Mouse (Mus musculus) megakaryocyte progenitor cell, adult 5-6 weeks (primary cell): Measurements from ENCODE around the gene Ptpdc1. TPM values are rescaled to one million over a fixed set of nuclear protein-coding genes. Genes with fewer than 3 reads are reported as not detected.

Experiments used
- ATAC-seq: replicated peaks from 2 replicates; pipeline ENCODE4 v1.8.0; 2016; ENCODE audit warnings: mild to moderate bottlenecking, moderate TSS enrichment, inconsistent platforms; ENCODE audit not compliant: poor library complexity
- total RNA-seq, 2 experiments: library from RNA; stranded (forward) in 1 of 2; stranded (reverse) in 1 of 2; fragments of 157-497, 149-512 nt in 1 of 2; fragments of 200-1000 nt in 1 of 2; gene quantifications; 2 replicates each; pipeline versions ENCODE4 v1.2.3 to v1.2.4; 2015 to 2017

The Ptpdc1 gene
- total RNA-seq, 2 experiments from 2014 or later, result 3.3 to 3.4 TPM

GRCm38 (mm10) chr13:48553511-48553910 is 72.0 kb downstream of the Ptpdc1 start:
- no peak for ATAC-seq

- ATAC-seq, result peak; percentile 77
Measured at GRCm38 (mm10) chr13:48552181-48553090, 73.0 kb downstream of the Ptpdc1 start.

- ATAC-seq, result no peak
Measured at GRCm38 (mm10) chr13:48548296-48548695, 77.2 kb downstream of the Ptpdc1 start.

- no peak for ATAC-seq
Measured at GRCm38 (mm10) chr13:48547623-48548022, 77.8 kb downstream of the Ptpdc1 start.

- ATAC-seq, result peak; percentile 88
Measured at GRCm38 (mm10) chr13:48546330-48546917, 79.0 kb downstream of the Ptpdc1 start.

GRCm38 (mm10) chr13:48545476-48546281 is 79.8 kb downstream of the Ptpdc1 start:
- ATAC-seq, result peak; percentile 75

GRCm38 (mm10) chr13:48544867-48545266 is 80.6 kb downstream of the Ptpdc1 start:
- ATAC-seq, result no peak

- ATAC-seq, result no peak
Measured at GRCm38 (mm10) chr13:48544391-48544790, 81.1 kb downstream of the Ptpdc1 start.

- peak; percentile 65 for ATAC-seq
Measured at GRCm38 (mm10) chr13:48540488-48540887, 85.0 kb downstream of the Ptpdc1 start.

- ATAC-seq, result no peak
Measured at GRCm38 (mm10) chr13:48533441-48533840, 92.0 kb downstream of the Ptpdc1 start.

- no peak for ATAC-seq
Measured at GRCm38 (mm10) chr13:48531448-48531847, 94.0 kb downstream of the Ptpdc1 start.

- ATAC-seq, result 0 out of 2 replicates have a peak, but pooled peaks have one; percentile 23
Measured at GRCm38 (mm10) chr13:48530685-48531084, 94.8 kb downstream of the Ptpdc1 start.

GRCm38 (mm10) chr13:48529028-48529427 is 96.4 kb downstream of the Ptpdc1 start:
- ATAC-seq, result no peak

- ATAC-seq, result peak; percentile 96
Measured at GRCm38 (mm10) chr13:48528123-48528871, 97.2 kb downstream of the Ptpdc1 start.

Other genes starting within 250 kb of the Ptpdc1 start
- gene Zfp169, start 112.2 kb downstream of the Ptpdc1 start, total RNA-seq (2015), result 7.8 and 9.4 TPM in 2 replicates
- 12.4 and 16.4 TPM in 2 replicates for gene Zfp169, start 112.2 kb downstream of the Ptpdc1 start, total RNA-seq (2017)
- gene A830005F24Rik, start 112.1 kb downstream of the Ptpdc1 start, total RNA-seq (2015), result 0.71 and 1.0 TPM in 2 replicates
- 1.2 and 1.4 TPM in 2 replicates for gene A830005F24Rik, start 112.1 kb downstream of the Ptpdc1 start, total RNA-seq (2017)
- gene Barx1, start 37.3 kb upstream of the Ptpdc1 start, total RNA-seq (2015), result not detected in 2 replicates
- not detected in 2 replicates for gene Barx1, start 37.3 kb upstream of the Ptpdc1 start, total RNA-seq (2017)
- 21.6 and 22.1 TPM in 2 replicates for gene Phf2, start 245.5 kb upstream of the Ptpdc1 start, total RNA-seq (2015)
- 7.5 and 9.1 TPM in 2 replicates for gene Phf2, start 245.5 kb upstream of the Ptpdc1 start, total RNA-seq (2017)